Mouse (Mus musculus): ENCODE data around the gene Vti1a.

Gene Vti1a

GRCm38 (mm10) chr19:55585270-55586224 lies 269.5 kb downstream of the Vti1a start:
- no peak for DNase-seq (ENCODE audit: low read depth, low spot score)

GRCm38 (mm10) chr19:55587638-55588421 lies 271.7 kb downstream of the Vti1a start:
- DNase-seq (ENCODE audit: low read depth, low spot score): no peak

- no peak for DNase-seq (ENCODE audit: low read depth, low spot score)
Observed at GRCm38 (mm10) chr19:55588948-55589896, 273.1 kb downstream of the Vti1a start.

GRCm38 (mm10) chr19:55592876-55593691 lies 277.0 kb downstream of the Vti1a start:
- DNase-seq (ENCODE audit: low read depth, low spot score): no peak

GRCm38 (mm10) chr19:55593729-55594444 lies 277.8 kb downstream of the Vti1a start:
- no peak for DNase-seq (ENCODE audit: low read depth, low spot score)

- DNase-seq (ENCODE audit: low read depth, low spot score): no peak
Observed at GRCm38 (mm10) chr19:55594451-55594850, 278.4 kb downstream of the Vti1a start.

- no peak for DNase-seq (ENCODE audit: low read depth, low spot score)
Observed at GRCm38 (mm10) chr19:55595945-55596649, 280.0 kb downstream of the Vti1a start.

GRCm38 (mm10) chr19:55596804-55597203 lies 280.7 kb downstream of the Vti1a start:
- DNase-seq (ENCODE audit: low read depth, low spot score): no peak

- no peak for DNase-seq (ENCODE audit: low read depth, low spot score)
Observed at GRCm38 (mm10) chr19:55597296-55597695, 281.2 kb downstream of the Vti1a start.

GRCm38 (mm10) chr19:55597951-55598350 lies 281.9 kb downstream of the Vti1a start:
- no peak for DNase-seq (ENCODE audit: low read depth, low spot score)

- no peak for DNase-seq (ENCODE audit: low read depth, low spot score)
Observed at GRCm38 (mm10) chr19:55599124-55599523, 283.0 kb downstream of the Vti1a start.

- no peak for DNase-seq (ENCODE audit: low read depth, low spot score)
Observed at GRCm38 (mm10) chr19:55607725-55608124, 291.6 kb downstream of the Vti1a start.

GRCm38 (mm10) chr19:55608858-55609375 lies 292.8 kb downstream of the Vti1a start:
- DNase-seq (ENCODE audit: low read depth, low spot score): no peak

GRCm38 (mm10) chr19:55609806-55610205 lies 293.7 kb downstream of the Vti1a start:
- DNase-seq (ENCODE audit: low read depth, low spot score): no peak

GRCm38 (mm10) chr19:55615743-55616142 lies 299.6 kb downstream of the Vti1a start:
- no peak for DNase-seq (ENCODE audit: low read depth, low spot score)

- DNase-seq (ENCODE audit: low read depth, low spot score): no peak
Observed at GRCm38 (mm10) chr19:55616276-55616675, 300.2 kb downstream of the Vti1a start.

- no peak for DNase-seq (ENCODE audit: low read depth, low spot score)
Observed at GRCm38 (mm10) chr19:55616937-55617336, 300.8 kb downstream of the Vti1a start.

GRCm38 (mm10) chr19:55618546-55618945 lies 302.5 kb downstream of the Vti1a start:
- no peak for DNase-seq (ENCODE audit: low read depth, low spot score)

All from telencephalon, adult 2 months (tissue).